Mouse (Mus musculus) leukemia stem cell, adult 10-12 weeks (primary cell): ENCODE results near the gene Sec14l1. TPM values are rescaled to one million over a fixed set of nuclear protein-coding genes. Genes with fewer than 3 reads are reported as not detected.

Experiments used
- polyA plus RNA-seq: library from polyadenylated mRNA; stranded (reverse); fragments of >175 nt; gene quantifications from 2 replicates; pipeline ENCODE4 v1.2.3, GENCODE M21; 2012; ENCODE audit warnings: low replicate concordance

Sec14l1 gene
- 41.6 and 61.4 TPM in 2 replicates for polyA plus RNA-seq

DNA sequence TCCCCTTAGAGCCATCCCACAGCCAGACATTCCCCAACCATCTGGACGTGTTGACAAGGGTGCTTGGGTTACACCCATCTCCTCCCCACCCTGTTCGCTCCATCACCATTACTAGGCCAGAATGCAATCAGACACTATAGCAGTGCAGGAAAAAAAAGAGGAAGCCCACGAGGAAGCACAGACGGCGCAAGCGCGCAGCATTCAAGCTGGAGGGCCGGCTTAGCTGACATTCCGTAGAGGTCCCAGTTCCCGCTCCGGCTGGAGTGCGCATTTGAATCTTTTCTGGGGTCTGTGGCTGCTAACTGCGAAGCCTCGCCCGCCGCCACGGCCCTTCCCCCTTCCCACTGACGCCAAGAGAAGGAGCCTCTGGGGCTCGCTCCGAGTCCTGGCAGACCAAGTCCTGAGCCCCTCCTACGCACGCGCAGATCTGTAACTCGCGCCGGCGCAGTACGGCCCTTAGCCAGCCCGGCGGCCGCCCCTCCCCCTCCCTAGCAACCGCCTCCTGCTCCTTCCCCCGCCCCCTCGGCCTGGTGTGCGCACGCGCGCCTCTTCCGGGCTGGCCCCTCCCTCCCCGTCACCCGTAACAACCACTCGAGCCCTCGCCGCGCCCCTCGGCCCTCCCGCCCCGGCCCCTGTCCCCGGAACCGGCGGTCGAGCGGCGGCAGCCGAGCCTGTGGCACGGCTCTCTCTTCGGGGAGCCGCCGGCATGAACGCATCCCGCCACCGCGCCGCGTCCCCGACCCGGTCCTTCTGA lies at the start of gene Sec14l1:
TSS of gene Sec14l1 (plus strand) at position 577 of the 754 bp plus-strand sequence.

DNA sequence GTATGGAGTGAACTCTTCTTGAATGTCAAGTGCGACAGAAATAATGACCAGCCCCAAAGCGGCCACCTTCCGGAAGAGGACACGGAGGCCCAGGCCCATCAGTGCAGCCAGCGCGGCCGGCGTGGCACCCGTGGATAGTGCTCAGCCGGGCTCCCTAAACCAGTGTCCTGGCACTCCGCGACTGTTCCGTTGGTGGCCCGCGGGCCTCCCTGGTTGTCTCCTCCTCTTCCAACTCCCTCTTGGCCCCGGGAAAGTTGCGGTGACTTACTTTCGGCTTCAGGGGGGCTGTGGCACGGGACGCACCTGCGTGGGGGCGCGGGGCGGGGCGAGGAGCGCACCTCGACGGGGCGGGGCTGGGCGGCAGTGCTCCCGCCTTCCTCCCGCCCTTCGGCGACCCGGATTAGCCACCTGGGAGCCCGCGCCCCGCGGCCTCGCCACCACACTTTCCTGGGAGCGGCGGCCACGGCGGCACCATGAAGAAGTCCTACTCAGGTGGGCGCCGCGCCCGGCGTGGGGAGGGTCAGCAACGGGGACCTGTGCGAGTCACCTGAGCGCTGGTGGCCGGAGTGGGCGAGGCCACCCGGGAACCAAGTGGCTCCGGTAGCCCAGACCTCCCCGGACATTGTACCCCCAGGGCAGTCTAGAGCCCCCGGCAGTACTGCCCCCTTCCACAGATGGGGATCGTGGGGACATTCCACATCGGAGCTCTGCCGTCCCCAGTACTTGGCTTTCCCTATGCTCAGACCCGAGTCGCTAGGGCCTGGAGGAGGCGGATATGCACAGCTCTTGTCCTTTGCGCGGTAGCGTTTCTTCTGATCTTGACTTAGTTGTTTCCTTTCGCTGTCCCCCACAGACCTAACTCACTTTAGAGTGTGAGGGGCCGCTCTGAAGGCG lies 84.6 kb downstream of the Sec14l1 start, which contains the start of gene Sept9:
TSS of gene Sept9 (plus strand) at position 380 of the 894 bp plus-strand sequence.

Other genes starting within 250 kb of the Sec14l1 start
- not detected in 2 replicates for gene Mgat5b, start 196.3 kb upstream of the Sec14l1 start, polyA plus RNA-seq
- 108 and 155 TPM in 2 replicates for gene Sept9, start 84.5 kb downstream of the Sec14l1 start, polyA plus RNA-seq